8 mouse cellular contexts compared by ENCODE assay signal in genomic region chr3:95994975-95995801, GRCm38 (mm10). TPM values are rescaled to one million over a fixed set of nuclear protein-coding genes. Genes with fewer than 3 reads are reported as not detected.
DNase-seq lines count a peak whose midpoint lies in the region; ATAC-seq lines count a peak whose summit lies in the region.

No protein-coding gene starts in this region.

- peak overlapping the region; percentile 74 for H3K9ac ChIP-seq in embryonic facial prominence, embryonic 15.5 days
- peak overlapping the region; percentile 95 for H3K9ac ChIP-seq in intestine, embryonic 14.5 days (ENCODE audit: low read length)

- peaks cover 88% of the 10 kb centered on the region for H3K4me1 ChIP-seq in megakaryocyte, embryonic 14.5 days
- H3K4me1 ChIP-seq in embryonic facial prominence, embryonic 15.5 days, result peaks cover 30% of the 10 kb centered on the region
- H3K4me1 ChIP-seq in intestine, embryonic 14.5 days (replicated peaks; ENCODE audit: control insufficient read depth, insufficient read depth, low read length), result peaks cover 24% of the 10 kb centered on the region

- no peak for ATAC-seq in megakaryocyte, adult 5-6 weeks (ENCODE audit: poor library complexity, severe bottlenecking)
- ATAC-seq in embryonic facial prominence, embryonic 15.5 days (ENCODE audit: insufficient number of reproducible peaks, low FRiP score, low TSS enrichment, low read depth), result peak; percentile 73
- peak; percentile 78 for ATAC-seq in intestine, embryonic 14.5 days (replicated peaks; ENCODE audit: low FRiP score, low TSS enrichment, low read depth)

- peak overlapping the region; percentile 71 for H3K4me2 ChIP-seq in embryonic facial prominence, embryonic 15.5 days (replicated peaks)
- H3K4me2 ChIP-seq in intestine, embryonic 14.5 days (ENCODE audit: low read length), result peak overlapping the region; percentile 62

- DNase-seq in T-cell, adult 2 months (ENCODE audit: low spot score), result peak; percentile 19
- DNase-seq in intestine, embryonic 14.5 days (ENCODE audit: low spot score), result peak; percentile 85
- DNase-seq in thymus, postnatal 0 days (ENCODE audit: low spot score), result peak; percentile 57
- DNase-seq in right cerebral cortex, postnatal 10 days (ENCODE audit: low spot score in 2 of 2), result no peak

- H3K79me2 ChIP-seq in macrophage (ENCODE audit: inconsistent target), result peaks cover 82% of the 10 kb centered on the region

- WGBS in embryonic facial prominence, embryonic 15.5 days, result 1% methylated on average over 49 of the region's 51 CpGs
- WGBS in intestine, embryonic 14.5 days, result 1% methylated on average over 48 of the region's 51 CpGs
- WGBS in macrophage (ENCODE audit: missing documents), result under 1% methylated on average over 32 of the region's 51 CpGs

- H3K4me3 ChIP-seq in megakaryocyte, embryonic 14.5 days (replicated peaks), result peak overlapping the region; percentile 94
- H3K4me3 ChIP-seq in embryonic facial prominence, embryonic 15.5 days (replicated peaks), result peak overlapping the region; percentile 77
- H3K4me3 ChIP-seq in intestine, embryonic 14.5 days (ENCODE audit: low read depth, low read length), result peak overlapping the region; percentile 72
- H3K4me3 ChIP-seq in macrophage (ENCODE audit: inconsistent target), result peak overlapping the region; percentile 91

- H3K36me3 ChIP-seq in megakaryocyte, embryonic 14.5 days (replicated peaks; ENCODE audit: low read length), result peaks cover 61% of the 10 kb centered on the region
- H3K36me3 ChIP-seq in embryonic facial prominence, embryonic 15.5 days, result peaks cover 19% of the 10 kb centered on the region
- peaks cover 24% of the 10 kb centered on the region for H3K36me3 ChIP-seq in intestine, embryonic 14.5 days (ENCODE audit: control insufficient read depth, insufficient read depth, low read length)
- peaks cover 8% of the 10 kb centered on the region; the same call in 1 of the 2 replicates for H3K36me3 ChIP-seq in macrophage (ENCODE audit: inconsistent target)

- peak overlapping the region; percentile 96 for H3K27ac ChIP-seq in embryonic facial prominence, embryonic 15.5 days (replicated peaks)
- H3K27ac ChIP-seq in intestine, embryonic 14.5 days (ENCODE audit: low read depth), result peak overlapping the region; percentile 98
- peak overlapping the region; percentile 100 for H3K27ac ChIP-seq in macrophage

- H3K9me3 ChIP-seq in megakaryocyte, embryonic 14.5 days, result no peaks in the 10 kb centered on the region
- no peaks in the 10 kb centered on the region for H3K9me3 ChIP-seq in embryonic facial prominence, embryonic 15.5 days (replicated peaks)
- H3K9me3 ChIP-seq in intestine, embryonic 14.5 days (ENCODE audit: control insufficient read depth, low read length), result no peaks in the 10 kb centered on the region

- no peaks in the 10 kb centered on the region for H3K27me3 ChIP-seq in megakaryocyte, embryonic 14.5 days (replicated peaks)
- H3K27me3 ChIP-seq in embryonic facial prominence, embryonic 15.5 days, result no peaks in the 10 kb centered on the region
- no peaks in the 10 kb centered on the region for H3K27me3 ChIP-seq in intestine, embryonic 14.5 days (replicated peaks; ENCODE audit: control insufficient read depth, insufficient read depth, low read length)

RNA-seq across cellular contexts. Expression of gene Plekho1, which starts 0.6 kb away (rescaled TPM):
- 556 and 663 TPM in 2 replicates for polyA plus RNA-seq in megakaryocyte, embryonic 14.5 days (2012; ENCODE audit: insufficient read depth, low replicate concordance)
- total RNA-seq in megakaryocyte, adult 5-6 weeks (2015), result 116 and 124 TPM in 2 replicates
- total RNA-seq in megakaryocyte, adult 5-6 weeks (2017), result 104 and 119 TPM in 2 replicates
- polyA plus RNA-seq in embryonic facial prominence, embryonic 15.5 days (2015; fragmentation: Nextera tagmentation; extraction: Ambion mirVana), result 36.7 and 47.0 TPM in 2 replicates
- 33.3 and 35.0 TPM in 2 replicates for polyA plus RNA-seq in intestine, embryonic 14.5 days (2014; fragmentation: Nextera tagmentation; extraction: Ambion mirVana)
- total RNA-seq in macrophage (2018; cell fraction: chromatin; rRNA removed), result 100 to 1,000 TPM; 115 to 354 (median 220) TPM
- 100 to 1,000 TPM; 154 to 259 (median 208) TPM for total RNA-seq in macrophage (2018; cell fraction: cytosol; rRNA removed)
- total RNA-seq in macrophage (2018; cell fraction: nucleus; rRNA removed), result 100 to 1,000 TPM; 160 to 320 (median 230) TPM
- polyA plus RNA-seq in macrophage (2018), result 189 to 264 TPM (median 249 TPM) in 3 replicates
- 36.8 and 37.0 TPM in 2 replicates for polyA plus RNA-seq in thymus, postnatal 0 days (2015; fragmentation: Nextera tagmentation; extraction: Ambion mirVana)

Comparison
In these comparisons a context has a peak if more than half of its experiments do, and no peak if none do; other contexts are left out.
1. DNase-seq: peak in T-cell, adult 2 months (single experiment), intestine, embryonic 14.5 days (single experiment) and thymus, postnatal 0 days (single experiment); none in right cerebral cortex, postnatal 10 days (0 of 2).
2. Peak in every context shown above with its lines, with median percentiles within 50 percentile points of each other: H3K4me3 ChIP-seq and H3K27ac ChIP-seq.